In genomic region chr4:98728716-98729115, GRCm38 (mm10) we compare ENCODE assay signal across 32 mouse cellular contexts. TPM values are rescaled to one million over a fixed set of nuclear protein-coding genes. Genes with fewer than 3 reads are reported as not detected.
A peak's percentile ranks its signal among the peaks of the same experiment; 100 is the strongest.
DNase-seq lines count a peak whose midpoint lies in the region; ATAC-seq and TF ChIP-seq lines count a peak whose summit lies in the region.
"Had no signal": no experiment of that assay in that cellular context is flagged by ENCODE, and none has a peak within 500 bp of the region (broad histone marks: within the 10 kb centered on the region; RNA-seq: fewer than 3 reads in every experiment).

No protein-coding gene starts in this region.

- no peak for DNase-seq in heart, adult 9 months (ENCODE audit: low spot score in 2 of 2)
- no peak for DNase-seq in heart, postnatal 0 days (ENCODE audit: low spot score)
- no peak for DNase-seq in heart, adult 11 months
- peak; percentile 65 for DNase-seq in R1 (ENCODE audit: low read depth, low spot score)
- no peak for DNase-seq in thymus, adult 18-20 months
- DNase-seq: adrenal gland, adult 2 months; adrenal gland, postnatal 14 days; cerebellum, adult 11 months; cerebellum, adult 2 months; cerebellum, adult 9-11 months; cerebellum, postnatal 25 days; forebrain, postnatal 0 days; gastrocnemius, adult 2 months; gastrocnemius, postnatal 14 days; heart, adult 18-20 months; heart, postnatal 4 days; kidney, adult 18-20 months had no signal

- no peak overlapping the region for H3K4me3 ChIP-seq in heart, embryonic 12.5 days
- H3K4me3 ChIP-seq in heart, postnatal 0 days (ENCODE audit: low read depth, low read length), result no peak overlapping the region
- peak overlapping the region; percentile 97 for H3K4me3 ChIP-seq in E14TG2a.4 (replicated peaks; ENCODE audit: low read length)
- H3K4me3 ChIP-seq: gastrocnemius, adult 2 months had no signal

- no peaks in the 10 kb centered on the region for H3K9me3 ChIP-seq in heart, embryonic 12.5 days (replicated peaks)
- H3K9me3 ChIP-seq in heart, postnatal 0 days (replicated peaks; ENCODE audit: control insufficient read depth, low read length), result no peaks in the 10 kb centered on the region
- H3K9me3 ChIP-seq in E14TG2a.4 (ENCODE audit: low read length), result no peaks in the 10 kb centered on the region
- H3K9me3 ChIP-seq: embryonic facial prominence, embryonic 12.5 days; embryonic facial prominence, embryonic 15.5 days; heart, embryonic 10.5 days had no signal

- H3K4me1 ChIP-seq in heart, embryonic 12.5 days (replicated peaks), result peaks cover 10% of the 10 kb centered on the region
- H3K4me1 ChIP-seq in heart, postnatal 0 days (ENCODE audit: control insufficient read depth, insufficient read depth), result 0 out of 2 replicates have a peak, but pooled peaks cover 12% of the 10 kb centered on the region
- H3K4me1 ChIP-seq in E14TG2a.4 (replicated peaks; ENCODE audit: low read depth, low read length), result peaks cover 47% of the 10 kb centered on the region

- no peak for TF ChIP-seq CTCF in heart, postnatal 0 days (IDR thresholded peaks at IDR 0.05; ENCODE audit: low read depth)
- TF ChIP-seq CTCF in E14TG2a.4 (conservative IDR thresholded peaks at IDR 0.05; ENCODE audit: low read length), result no peak

- H3K4me2 ChIP-seq in heart, embryonic 12.5 days, result 0 out of 2 replicates have a peak overlapping the region, but pooled peaks have one; percentile 73
- peak overlapping the region; percentile 49; the same call in 1 of the 2 replicates for H3K4me2 ChIP-seq in heart, postnatal 0 days (ENCODE audit: low read depth, low read length)

- TF ChIP-seq EP300 in heart, postnatal 0 days (IDR thresholded peaks at IDR 0.05; ENCODE audit: low read depth), result no peak

- H3K9ac ChIP-seq in heart, embryonic 12.5 days, result no peak overlapping the region
- H3K9ac ChIP-seq in heart, postnatal 0 days (replicated peaks; ENCODE audit: low read depth, low read length), result no peak overlapping the region
- H3K9ac ChIP-seq: embryonic facial prominence, embryonic 12.5 days; embryonic facial prominence, embryonic 15.5 days; forebrain, postnatal 0 days; hindbrain, embryonic 14.5 days had no signal

- peaks cover 22% of the 10 kb centered on the region for H3K27me3 ChIP-seq in heart, embryonic 12.5 days (replicated peaks)
- H3K27me3 ChIP-seq in heart, postnatal 0 days (ENCODE audit: control insufficient read depth, insufficient read depth, low read length), result 0 out of 2 replicates have a peak, but pooled peaks cover 15% of the 10 kb centered on the region
- H3K27me3 ChIP-seq in E14TG2a.4 (ENCODE audit: insufficient read depth, low read length), result no peaks in the 10 kb centered on the region

- WGBS in heart, embryonic 12.5 days, result 34% methylated on average over 7 of the region's 7 CpGs
- 39% methylated on average over 7 of the region's 7 CpGs for WGBS in heart, postnatal 0 days

- ATAC-seq in heart, embryonic 12.5 days (ENCODE audit: insufficient number of reproducible peaks, low FRiP score), result no peak
- ATAC-seq in heart, postnatal 0 days (ENCODE audit: insufficient read depth, low read depth), result no peak
- ATAC-seq in megakaryocyte, adult 5-6 weeks (ENCODE audit: poor library complexity, severe bottlenecking), result no peak
- ATAC-seq: forebrain, embryonic 14.5 days; forebrain, postnatal 0 days; hindbrain, postnatal 0 days; inflammation-experienced regulatory T-cells, adult 6 months had no signal

- no peaks in the 10 kb centered on the region for H3K36me3 ChIP-seq in heart, embryonic 12.5 days
- H3K36me3 ChIP-seq in heart, postnatal 0 days (replicated peaks; ENCODE audit: control insufficient read depth, insufficient read depth, low read length), result no peaks in the 10 kb centered on the region
- H3K36me3 ChIP-seq in E14TG2a.4 (ENCODE audit: insufficient read depth, low read length), result peaks cover 48% of the 10 kb centered on the region
- H3K36me3 ChIP-seq: embryonic facial prominence, embryonic 12.5 days; embryonic facial prominence, embryonic 15.5 days; heart, embryonic 10.5 days had no signal

- no peak overlapping the region for H3K27ac ChIP-seq in heart, embryonic 12.5 days (ENCODE audit: poor library complexity, severe bottlenecking)
- H3K27ac ChIP-seq in heart, postnatal 0 days (ENCODE audit: low read depth), result no peak overlapping the region
- H3K27ac ChIP-seq: embryonic facial prominence, embryonic 12.5 days; embryonic facial prominence, embryonic 15.5 days; gastrocnemius, adult 2 months; heart, embryonic 10.5 days; hindbrain, embryonic 14.5 days; hindbrain, postnatal 0 days had no signal

RNA-seq across cellular contexts. Expression of gene L1td1, which starts 2.2 kb away (rescaled TPM):
- polyA plus RNA-seq in heart, embryonic 12.5 days (2016; fragmentation: Nextera tagmentation; extraction: Ambion mirVana), result 0.41 TPM in 1 of 2 replicates, not detected in the other
- 0.11 TPM in 1 of 2 replicates, not detected in the other for total RNA-seq in heart, postnatal 0 days (2014; rRNA removed; ENCODE audit: low replicate concordance)
- not detected in 2 replicates for polyA plus RNA-seq in heart, postnatal 0 days (2015; fragmentation: Nextera tagmentation; extraction: Ambion mirVana)
- total RNA-seq in megakaryocyte, adult 5-6 weeks (2015), result not detected in 2 replicates
- not detected in 2 replicates for total RNA-seq in megakaryocyte, adult 5-6 weeks (2017)
- total RNA-seq: adrenal gland, adult 2 months; adrenal gland, postnatal 14 days; adrenal gland, postnatal 4 days; common myeloid progenitor, adult 5-6 weeks; forebrain, postnatal 0 days; gastrocnemius, adult 2 months; gastrocnemius, postnatal 14 days; gastrocnemius, postnatal 4 days; heart, postnatal 4 days had no signal
- polyA plus RNA-seq: adrenal gland, adult 2 months; embryonic facial prominence, embryonic 15.5 days; forebrain, embryonic 11.5 days; heart, embryonic 16.5 days; hindbrain, embryonic 14.5 days; inflammation-experienced regulatory T-cells, adult 6 months had no signal
